Mouse (Mus musculus): Measurements from ENCODE around the gene Prickle2. TPM values are rescaled to one million over a fixed set of nuclear protein-coding genes. Genes with fewer than 3 reads are reported as not detected.

The Prickle2 gene
- polyA plus RNA-seq (2017; shearing (Covaris generic)): under 1 TPM in 1 of 2 experiments, not detected in 1; 0.23 TPM

DNA sequence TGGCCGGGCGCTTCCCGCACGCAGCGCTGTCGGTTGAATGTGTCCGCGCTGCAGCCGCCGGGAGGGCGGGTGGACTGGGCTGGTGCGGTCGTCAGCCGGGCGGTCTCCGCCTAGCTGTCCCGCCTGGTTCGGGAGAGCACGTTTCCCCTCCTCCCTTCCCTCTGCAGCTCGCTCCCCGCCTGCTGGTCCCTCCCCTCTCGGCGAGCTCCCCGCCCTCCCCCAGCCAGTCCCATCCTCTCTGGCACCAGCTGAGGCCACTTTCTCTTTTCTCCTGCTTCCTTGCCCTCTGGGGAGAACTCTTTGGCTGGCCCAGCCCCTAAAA is at the start of gene Prickle2:
Gene Prickle2 (minus strand): TSS at position 11 of the 322 bp plus-strand sequence.

Other genes with a start within 250 kb of the Prickle2 start
- not detected for gene A730049H05Rik, start 110.3 kb upstream of the Prickle2 start, polyA plus RNA-seq (2017; shearing (Covaris generic))
- gene Gm15737, start 163.2 kb upstream of the Prickle2 start, polyA plus RNA-seq (2017; shearing (Covaris generic)): under 1 TPM in 1 of 2 experiments, not detected in 1; 0.12 TPM
- gene Adamts9, start 237.3 kb upstream of the Prickle2 start, polyA plus RNA-seq (2017; shearing (Covaris generic)): under 1 TPM; 0.13 to 0.39 TPM

All from activated CD4-positive, CD25-positive, alpha-beta regulatory T cell (primary cell).